Mouse (Mus musculus): ENCODE results near the gene Slc39a7.

GRCm38 (mm10) chr17:34030861-34031326 lies 588 bp downstream of the Slc39a7 start:
- TF ChIP-seq GATA1 (IDR thresholded peaks at IDR 0.05; ENCODE audit: low read length) (no peak), TAL1 (IDR thresholded peaks at IDR 0.05; ENCODE audit: low read length) (no peak)
